Mouse (Mus musculus) neural tube, embryonic 15.5 days (tissue): ENCODE results near the gene Fhit. TPM values are rescaled to one million over a fixed set of nuclear protein-coding genes. Genes with fewer than 3 reads are reported as not detected.

Source experiments
- ATAC-seq: fragments of 200-750 bp; cut with Nextera tagmentation; 2 replicates; pipeline ENCODE4 v1.8.0; 2017; ENCODE audit warnings: mild to moderate bottlenecking, moderate TSS enrichment, moderate library complexity; ENCODE audit not compliant: low FRiP score
- H3K27ac ChIP-seq: fragments of 300-500 bp; sonication (generic); replicated peaks from 2 replicates; pipeline ENCODE4 v1.5.1; 2015; ENCODE audit warnings: mild to moderate bottlenecking, inconsistent platforms
- H3K27me3 ChIP-seq: fragments of 300-500 bp; sonication (generic); replicated peaks from 2 replicates; pipeline ENCODE4 v1.6.1; 2015; ENCODE audit warnings: inconsistent platforms
- H3K36me3 ChIP-seq: fragments of 300-500 bp; sonication (generic); 2 replicates; pipeline ENCODE4 v1.6.1; 2015; ENCODE audit warnings: inconsistent platforms
- H3K4me1 ChIP-seq: fragments of 300-500 bp; sonication (generic); 2 replicates; pipeline ENCODE4 v1.6.1; 2015; ENCODE audit warnings: inconsistent platforms
- H3K4me2 ChIP-seq: fragments of 300-500 bp; sonication (generic); 2 replicates; pipeline ENCODE4 v1.6.1; 2015; ENCODE audit warnings: inconsistent platforms, mild to moderate bottlenecking, moderate library complexity
- H3K4me3 ChIP-seq: fragments of 300-500 bp; sonication (generic); replicated peaks from 2 replicates; pipeline ENCODE4 v1.5.1; 2015; ENCODE audit warnings: mild to moderate bottlenecking, inconsistent platforms
- H3K9ac ChIP-seq: fragments of 300-500 bp; sonication (generic); replicated peaks from 2 replicates; pipeline ENCODE4 v1.6.1; 2015; ENCODE audit warnings: mild to moderate bottlenecking, inconsistent platforms
- H3K9me3 ChIP-seq: fragments of 300-500 bp; sonication (generic); replicated peaks from 2 replicates; pipeline ENCODE4 v1.6.1; 2016; ENCODE audit warnings: inconsistent platforms
- WGBS: fragments of 180-500 bp; shearing (Covaris S2); methylation state at CpG from one replicate; pipeline ENCODE4 v1.1.7; 2015; ENCODE audit warnings: mixed read lengths; 5-methylcytosine and 5-hydroxymethylcytosine counted together
- polyA plus RNA-seq: library from polyadenylated mRNA; unstranded; fragments of >200 nt; fragmentation: Nextera tagmentation; extraction: Ambion mirVana; gene quantifications from 2 replicates; pipeline ENCODE4 v1.2.1, GENCODE M21; 2015

Gene Fhit
- polyA plus RNA-seq, 1 experiment from 2014 or later: 7.5 TPM

GRCm38 (mm10) chr14:9517651-9518050 lies 1644.2 kb downstream of the Fhit start:
- no peak overlapping the region for H3K4me3 ChIP-seq
- H3K4me2 ChIP-seq: no peak overlapping the region
- H3K27ac ChIP-seq: no peak overlapping the region
- no peak overlapping the region for H3K9ac ChIP-seq
- no peaks in the 10 kb centered on the region for H3K36me3 ChIP-seq
- no peaks in the 10 kb centered on the region for H3K9me3 ChIP-seq
- WGBS: 78% methylated on average over 2 of the region's 2 CpGs
- H3K4me1 ChIP-seq: no peaks in the 10 kb centered on the region
- H3K27me3 ChIP-seq: no peaks in the 10 kb centered on the region
- ATAC-seq: no peak

- H3K4me3 ChIP-seq: no peak overlapping the region
- H3K9me3 ChIP-seq: no peaks in the 10 kb centered on the region
- H3K36me3 ChIP-seq: no peaks in the 10 kb centered on the region
- no peak overlapping the region for H3K27ac ChIP-seq
- no peak for ATAC-seq
- H3K4me1 ChIP-seq: no peaks in the 10 kb centered on the region
- WGBS: 96% methylated on average over 1 of the region's 1 CpGs
- no peak overlapping the region for H3K4me2 ChIP-seq
- H3K27me3 ChIP-seq: no peaks in the 10 kb centered on the region
- H3K9ac ChIP-seq: no peak overlapping the region
Measured at GRCm38 (mm10) chr14:9509678-9510077, 1652.2 kb downstream of the Fhit start.

Other genes with a start within 250 kb of the Fhit start
- 0.92 and 1.5 TPM in 2 replicates for gene Gm3839, start 194.7 kb upstream of the Fhit start, polyA plus RNA-seq